ENCODE assay signal across 8 mouse cellular contexts in genomic region chr11:117265270-117265980, GRCm38 (mm10).
A peak's percentile ranks its signal among the peaks of the same experiment; 100 is the strongest.
DNase-seq lines count a peak whose midpoint lies in the region; ATAC-seq and TF ChIP-seq lines count a peak whose summit lies in the region.

No protein-coding gene starts in this region.

- no peaks in the 10 kb centered on the region for H3K36me3 ChIP-seq in forebrain, postnatal 0 days (ENCODE audit: insufficient read depth)
- H3K36me3 ChIP-seq in hindbrain, postnatal 0 days (ENCODE audit: insufficient read depth, low read length) = no peaks in the 10 kb centered on the region
- no peaks in the 10 kb centered on the region for H3K36me3 ChIP-seq in liver, embryonic 15.5 days (replicated peaks)
- no peaks in the 10 kb centered on the region for H3K36me3 ChIP-seq in neural tube, embryonic 15.5 days

- H3K9ac ChIP-seq in forebrain, postnatal 0 days = peak overlapping the region; percentile 52; the same call in 1 of the 2 replicates
- H3K9ac ChIP-seq in hindbrain, postnatal 0 days (replicated peaks; ENCODE audit: low read length) = peak overlapping the region; percentile 56
- H3K9ac ChIP-seq in liver, embryonic 15.5 days = no peak overlapping the region
- no peak overlapping the region; the same call in 1 of the 2 replicates for H3K9ac ChIP-seq in neural tube, embryonic 15.5 days (replicated peaks)

- no peaks in the 10 kb centered on the region for H3K9me3 ChIP-seq in forebrain, postnatal 0 days (ENCODE audit: low read length)
- H3K9me3 ChIP-seq in hindbrain, postnatal 0 days (ENCODE audit: low read length) = no peaks in the 10 kb centered on the region
- H3K9me3 ChIP-seq in liver, embryonic 15.5 days (replicated peaks) = no peaks in the 10 kb centered on the region
- H3K9me3 ChIP-seq in neural tube, embryonic 15.5 days (replicated peaks) = no peaks in the 10 kb centered on the region

- no peak overlapping the region; the same call in 1 of the 2 replicates for H3K27ac ChIP-seq in forebrain, postnatal 0 days (ENCODE audit: low read depth, low read length)
- H3K27ac ChIP-seq in hindbrain, postnatal 0 days = peak overlapping the region; percentile 36; the same call in 1 of the 2 replicates
- H3K27ac ChIP-seq in liver, embryonic 15.5 days (replicated peaks) = no peak overlapping the region; the same call in none of the 2 replicates
- peak overlapping the region; percentile 72 for H3K27ac ChIP-seq in neural tube, embryonic 15.5 days (replicated peaks)

- TF ChIP-seq CTCF in forebrain, postnatal 0 days (IDR thresholded peaks at IDR 0.05; ENCODE audit: low read depth) = peak; percentile 44
- peak; percentile 26 for TF ChIP-seq CTCF in hindbrain, postnatal 0 days (IDR thresholded peaks at IDR 0.05; ENCODE audit: low read depth)

- no peak for ATAC-seq in cerebellum, adult (ENCODE audit: insufficient number of reproducible peaks, low FRiP score, low TSS enrichment)
- peak; percentile 38 for ATAC-seq in forebrain, postnatal 0 days
- peak; percentile 48; the same call in 1 of the 2 replicates for ATAC-seq in hindbrain, postnatal 0 days
- ATAC-seq in liver, embryonic 15.5 days (ENCODE audit: insufficient read depth) = peak; percentile 47
- 0 out of 2 replicates have a peak, but pooled peaks have one; percentile 20 for ATAC-seq in neural tube, embryonic 15.5 days (ENCODE audit: low FRiP score)

- peak overlapping the region; percentile 45 for H3K4me3 ChIP-seq in forebrain, postnatal 0 days (ENCODE audit: low read depth, low read length)
- H3K4me3 ChIP-seq in hindbrain, postnatal 0 days (ENCODE audit: low read length) = peak overlapping the region; percentile 48
- peak overlapping the region; percentile 53 for H3K4me3 ChIP-seq in liver, embryonic 15.5 days (replicated peaks)
- peak overlapping the region; percentile 47 for H3K4me3 ChIP-seq in neural tube, embryonic 15.5 days (replicated peaks)

- H3K4me1 ChIP-seq in forebrain, postnatal 0 days (ENCODE audit: insufficient read depth) = peaks cover 10% of the 10 kb centered on the region; the same call in 1 of the 2 replicates
- H3K4me1 ChIP-seq in hindbrain, postnatal 0 days (ENCODE audit: insufficient read depth, low read length) = peaks cover 29% of the 10 kb centered on the region; the same call in 1 of the 2 replicates
- H3K4me1 ChIP-seq in liver, embryonic 15.5 days (replicated peaks) = peaks cover 60% of the 10 kb centered on the region
- peaks cover 61% of the 10 kb centered on the region for H3K4me1 ChIP-seq in neural tube, embryonic 15.5 days

- WGBS in forebrain, postnatal 0 days = 8% methylated on average over 18 of the region's 18 CpGs
- WGBS in hindbrain, postnatal 0 days = 8% methylated on average over 18 of the region's 18 CpGs
- WGBS in liver, embryonic 15.5 days (ENCODE audit: insufficient replicate concordance) = 4% methylated on average over 18 of the region's 18 CpGs
- 6% methylated on average over 18 of the region's 18 CpGs for WGBS in neural tube, embryonic 15.5 days

- peak overlapping the region; percentile 89 for H3K4me2 ChIP-seq in forebrain, postnatal 0 days (ENCODE audit: low read depth)
- H3K4me2 ChIP-seq in hindbrain, postnatal 0 days (ENCODE audit: low read depth, low read length) = peak overlapping the region; percentile 78
- H3K4me2 ChIP-seq in liver, embryonic 15.5 days = peak overlapping the region; percentile 65
- H3K4me2 ChIP-seq in neural tube, embryonic 15.5 days = peak overlapping the region; percentile 72

- DNase-seq in cerebellum, postnatal 10 days = peak; percentile 50 to 53
- peak; percentile 53 for DNase-seq in adipocyte (ENCODE audit: low spot score)
- peak; percentile 46 for DNase-seq in forebrain, postnatal 0 days
- DNase-seq in hindbrain, postnatal 0 days (ENCODE audit: low spot score) = peak; percentile 59
- no peak for DNase-seq in urinary bladder, adult 18-20 months (ENCODE audit: low spot score in 2 of 2)

- H3K27me3 ChIP-seq in forebrain, postnatal 0 days (ENCODE audit: insufficient read depth, low read length) = no peaks in the 10 kb centered on the region
- H3K27me3 ChIP-seq in hindbrain, postnatal 0 days (ENCODE audit: insufficient read depth, low read length) = no peaks in the 10 kb centered on the region
- H3K27me3 ChIP-seq in liver, embryonic 15.5 days = peaks cover 41% of the 10 kb centered on the region
- no peaks in the 10 kb centered on the region for H3K27me3 ChIP-seq in neural tube, embryonic 15.5 days (replicated peaks)

Comparison
In these comparisons a context has a peak if more than half of its experiments do, and no peak if none do; other contexts are left out.
1. DNase-seq: peak in cerebellum, postnatal 10 days (2 of 2), adipocyte (single experiment), forebrain, postnatal 0 days (single experiment) and hindbrain, postnatal 0 days (single experiment); none in urinary bladder, adult 18-20 months (0 of 2).
2. H3K27ac ChIP-seq: peak in hindbrain, postnatal 0 days (single experiment) and neural tube, embryonic 15.5 days (single experiment); none in forebrain, postnatal 0 days (single experiment) and liver, embryonic 15.5 days (single experiment).
3. H3K9ac ChIP-seq: peak in forebrain, postnatal 0 days (single experiment) and hindbrain, postnatal 0 days (single experiment); none in liver, embryonic 15.5 days (single experiment) and neural tube, embryonic 15.5 days (single experiment).
4. Peak in every context shown above with its lines, with median percentiles within 50 percentile points of each other: H3K4me2 ChIP-seq and H3K4me3 ChIP-seq.